Mouse (Mus musculus): Measurements from ENCODE around the gene Pwwp2b. TPM values are rescaled to one million over a fixed set of nuclear protein-coding genes. Genes with fewer than 3 reads are reported as not detected.
A peak's percentile ranks its signal among the peaks of the same experiment; 100 is the strongest.

Gene Pwwp2b
- polyA plus RNA-seq, 1 experiment from 2014 or later: 4.4 TPM

DNA sequence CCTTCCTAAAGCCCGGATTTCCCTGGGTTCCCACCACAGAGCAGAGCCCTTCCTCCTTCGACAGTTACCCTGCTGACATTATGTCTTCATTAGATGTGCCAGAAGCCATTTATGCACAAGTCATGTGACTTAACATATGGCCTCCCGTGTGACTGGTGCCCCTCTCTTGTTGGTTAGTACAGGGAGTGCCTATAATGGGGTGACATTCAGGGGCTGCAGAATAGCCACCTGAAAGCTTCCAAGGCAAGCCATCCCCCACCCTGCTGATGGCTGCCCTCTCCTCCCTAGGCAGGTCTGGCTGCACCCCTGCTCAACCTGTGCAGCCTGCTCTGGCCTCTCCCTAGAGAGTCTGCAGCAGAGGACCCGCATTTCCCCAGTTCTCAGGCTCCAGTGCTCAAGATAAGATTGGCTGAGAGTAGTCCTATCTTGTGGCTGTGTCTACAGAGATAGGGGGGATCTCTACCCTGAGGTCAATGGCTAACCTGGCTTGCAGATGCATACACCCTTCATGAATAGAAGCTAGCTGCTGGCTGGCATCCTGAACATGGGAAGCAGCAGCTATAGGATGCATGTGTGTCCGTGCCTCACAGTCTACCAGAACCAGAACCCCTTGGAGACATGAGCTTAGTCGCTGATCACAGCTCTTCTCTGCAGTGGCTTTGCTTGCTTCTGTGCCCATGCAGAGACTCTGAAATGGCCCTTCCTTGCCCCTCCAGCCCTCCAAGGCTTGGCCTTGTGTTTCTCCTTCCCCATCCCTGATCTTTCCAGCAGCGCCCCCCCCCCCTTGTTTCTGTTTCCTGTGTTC is 1.3 kb downstream of the Pwwp2b start:
- Histone ChIP-seq H3K27me3 (ENCODE audit: control insufficient read depth, insufficient read depth, low read length) (peaks cover 20% of the 10 kb centered on the region; the same call in 1 of the 2 replicates), H3K4me2 (replicated peaks; ENCODE audit: low read depth, low read length) (peak overlapping the region; percentile 95), H3K9me3 (ENCODE audit: control insufficient read depth, low read length) (no peaks in the 10 kb centered on the region), H3K9ac (ENCODE audit: low read depth, low read length) (no peak overlapping the region), H3K4me1 (replicated peaks; ENCODE audit: control insufficient read depth, insufficient read depth, low read length) (peaks cover 13% of the 10 kb centered on the region), H3K27ac (ENCODE audit: low read depth, low read length) (no peak overlapping the region), H3K36me3 (ENCODE audit: control insufficient read depth, insufficient read depth, low read length) (no peaks in the 10 kb centered on the region), H3K4me3 (ENCODE audit: low read depth, low read length) (no peak overlapping the region)
- peak; percentile 5 for DNase-seq (ENCODE audit: low spot score)
- peak; percentile 17; the same call in 1 of the 2 replicates for ATAC-seq (ENCODE audit: low FRiP score)
- WGBS: 42% methylated on average over 7 of the region's 7 CpGs

DNA sequence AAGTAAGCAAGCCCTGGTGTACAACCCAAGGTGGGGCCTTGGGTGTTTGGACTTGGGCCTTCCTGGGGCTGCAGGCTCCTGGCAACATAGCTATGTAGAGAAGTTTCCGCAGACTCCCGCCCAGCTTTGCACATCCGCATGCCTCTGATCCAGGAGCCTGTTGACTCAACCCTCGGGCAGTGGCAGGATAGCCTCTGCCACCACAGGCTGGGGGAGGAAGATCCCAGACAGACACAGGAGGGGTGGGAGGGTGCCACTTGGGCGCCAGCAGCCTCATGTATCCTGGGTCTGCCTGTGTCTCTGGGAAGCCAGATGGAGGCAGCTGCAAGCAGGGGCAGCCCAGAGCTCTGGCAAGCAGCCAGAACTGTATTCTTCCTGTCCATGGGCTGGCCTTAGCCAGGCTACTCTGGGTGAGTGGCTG is 3.6 kb downstream of the Pwwp2b start:
- H3K9ac ChIP-seq (ENCODE audit: low read depth, low read length): no peak overlapping the region
- no peak overlapping the region for H3K4me3 ChIP-seq (ENCODE audit: low read depth, low read length)
- DNase-seq (ENCODE audit: low spot score): peak; percentile 32
- no peaks in the 10 kb centered on the region for H3K9me3 ChIP-seq (ENCODE audit: control insufficient read depth, low read length)
- no peak overlapping the region for H3K4me2 ChIP-seq (replicated peaks; ENCODE audit: low read depth, low read length)
- WGBS: 84% methylated on average over 5 of the region's 5 CpGs
- H3K27ac ChIP-seq (ENCODE audit: low read depth, low read length): no peak overlapping the region
- no peaks in the 10 kb centered on the region for H3K36me3 ChIP-seq (ENCODE audit: control insufficient read depth, insufficient read depth, low read length)
- peaks cover 15% of the 10 kb centered on the region; the same call in 1 of the 2 replicates for H3K27me3 ChIP-seq (ENCODE audit: control insufficient read depth, insufficient read depth, low read length)
- peaks cover 13% of the 10 kb centered on the region for H3K4me1 ChIP-seq (replicated peaks; ENCODE audit: control insufficient read depth, insufficient read depth, low read length)
- no peak for ATAC-seq (ENCODE audit: low FRiP score)

DNA sequence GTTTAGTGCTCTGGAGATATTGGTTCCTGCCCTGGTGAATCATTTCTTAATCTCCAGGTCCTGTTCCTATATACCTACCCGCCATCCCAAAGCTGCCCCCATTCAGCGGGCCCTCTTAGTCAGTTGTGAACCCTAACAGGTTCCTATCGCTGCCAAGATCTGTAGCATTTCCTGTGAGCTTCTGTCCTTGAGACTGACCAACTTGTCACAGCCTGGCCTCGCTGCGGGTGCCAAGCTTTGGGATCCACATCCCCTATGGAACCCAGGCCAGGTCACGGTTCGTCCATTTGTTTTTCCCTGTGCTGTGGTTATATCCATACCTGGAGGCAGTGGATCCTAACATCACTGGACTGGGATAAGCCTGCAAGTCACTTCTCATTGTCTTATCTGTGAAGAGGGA is 4.3 kb downstream of the Pwwp2b start:
- no peak overlapping the region for H3K4me3 ChIP-seq (ENCODE audit: low read depth, low read length)
- H3K4me1 ChIP-seq (replicated peaks; ENCODE audit: control insufficient read depth, insufficient read depth, low read length): peaks cover 8% of the 10 kb centered on the region
- H3K9me3 ChIP-seq (ENCODE audit: control insufficient read depth, low read length): no peaks in the 10 kb centered on the region
- WGBS: 92% methylated on average over 7 of the region's 7 CpGs
- ATAC-seq (ENCODE audit: low FRiP score) (no peak), DNase-seq (ENCODE audit: low spot score) (no peak)
- H3K36me3 ChIP-seq (ENCODE audit: control insufficient read depth, insufficient read depth, low read length): no peaks in the 10 kb centered on the region
- H3K27me3 ChIP-seq (ENCODE audit: control insufficient read depth, insufficient read depth, low read length): peaks cover 11% of the 10 kb centered on the region; the same call in 1 of the 2 replicates
- H3K4me2 ChIP-seq (replicated peaks; ENCODE audit: low read depth, low read length): no peak overlapping the region
- H3K9ac ChIP-seq (ENCODE audit: low read depth, low read length): no peak overlapping the region
- H3K27ac ChIP-seq (ENCODE audit: low read depth, low read length): no peak overlapping the region

DNA sequence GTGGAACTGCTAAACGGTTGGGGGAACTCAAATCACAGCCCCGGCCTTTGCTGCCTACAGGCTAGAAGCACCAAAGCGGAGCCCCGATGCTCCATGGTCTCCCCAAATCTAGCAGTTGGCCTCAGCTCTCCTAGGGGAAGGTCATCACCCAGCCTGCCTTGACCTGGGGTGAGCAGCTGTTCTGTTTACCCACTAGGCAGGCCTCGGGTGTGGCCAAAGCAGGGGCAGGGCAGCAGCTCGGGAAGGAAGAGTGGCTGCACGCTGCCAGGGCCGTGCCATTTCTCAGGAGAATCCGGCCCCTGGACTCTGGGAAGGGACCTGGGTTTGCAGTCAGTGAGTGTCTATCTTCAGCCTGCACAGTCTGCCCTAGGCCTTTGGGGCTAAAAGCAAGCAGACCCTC is 4.7 kb downstream of the Pwwp2b start:
- ATAC-seq (ENCODE audit: low FRiP score): no peak
- H3K4me3 ChIP-seq (ENCODE audit: low read depth, low read length): no peak overlapping the region
- no peaks in the 10 kb centered on the region for H3K9me3 ChIP-seq (ENCODE audit: control insufficient read depth, low read length)
- WGBS: 79% methylated on average over 9 of the region's 9 CpGs
- H3K9ac ChIP-seq (ENCODE audit: low read depth, low read length): no peak overlapping the region
- peaks cover 7% of the 10 kb centered on the region for H3K4me1 ChIP-seq (replicated peaks; ENCODE audit: control insufficient read depth, insufficient read depth, low read length)
- H3K27ac ChIP-seq (ENCODE audit: low read depth, low read length): no peak overlapping the region
- DNase-seq (ENCODE audit: low spot score): no peak
- H3K27me3 ChIP-seq (ENCODE audit: control insufficient read depth, insufficient read depth, low read length): peaks cover 11% of the 10 kb centered on the region; the same call in 1 of the 2 replicates
- no peak overlapping the region for H3K4me2 ChIP-seq (replicated peaks; ENCODE audit: low read depth, low read length)
- no peaks in the 10 kb centered on the region for H3K36me3 ChIP-seq (ENCODE audit: control insufficient read depth, insufficient read depth, low read length)

DNA sequence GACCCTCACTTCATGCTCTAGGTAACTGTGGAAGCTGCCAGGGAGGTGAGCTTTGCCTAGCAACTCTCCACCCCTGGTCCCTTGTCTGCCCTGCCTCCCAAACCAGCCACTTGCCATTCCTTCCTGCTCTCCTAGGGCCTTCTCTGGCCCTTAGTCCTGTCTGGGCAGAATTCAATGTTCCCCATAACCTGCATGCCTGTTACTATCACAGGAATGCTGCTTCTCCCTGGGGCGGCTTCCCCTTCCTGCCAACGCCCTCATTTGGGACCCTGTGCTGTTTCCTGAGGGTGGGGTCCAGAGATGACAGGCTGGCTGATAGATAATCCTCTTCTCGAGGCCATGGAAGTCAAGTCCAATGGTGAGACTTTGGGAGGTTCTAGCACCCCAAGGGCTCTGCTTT is 5.2 kb downstream of the Pwwp2b start:
- Histone ChIP-seq H3K4me3 (ENCODE audit: low read depth, low read length) (no peak overlapping the region), H3K27ac (ENCODE audit: low read depth, low read length) (no peak overlapping the region), H3K9ac (ENCODE audit: low read depth, low read length) (no peak overlapping the region), H3K4me2 (replicated peaks; ENCODE audit: low read depth, low read length) (no peak overlapping the region), H3K9me3 (ENCODE audit: control insufficient read depth, low read length) (no peaks in the 10 kb centered on the region), H3K36me3 (ENCODE audit: control insufficient read depth, insufficient read depth, low read length) (no peaks in the 10 kb centered on the region), H3K27me3 (ENCODE audit: control insufficient read depth, insufficient read depth, low read length) (peaks cover 11% of the 10 kb centered on the region; the same call in 1 of the 2 replicates), H3K4me1 (replicated peaks; ENCODE audit: control insufficient read depth, insufficient read depth, low read length) (peaks cover 7% of the 10 kb centered on the region)
- DNase-seq (ENCODE audit: low spot score) (no peak), ATAC-seq (ENCODE audit: low FRiP score) (no peak)
- whole genome bisulfite sequencing: 84% methylated on average over 3 of the region's 3 CpGs

DNA sequence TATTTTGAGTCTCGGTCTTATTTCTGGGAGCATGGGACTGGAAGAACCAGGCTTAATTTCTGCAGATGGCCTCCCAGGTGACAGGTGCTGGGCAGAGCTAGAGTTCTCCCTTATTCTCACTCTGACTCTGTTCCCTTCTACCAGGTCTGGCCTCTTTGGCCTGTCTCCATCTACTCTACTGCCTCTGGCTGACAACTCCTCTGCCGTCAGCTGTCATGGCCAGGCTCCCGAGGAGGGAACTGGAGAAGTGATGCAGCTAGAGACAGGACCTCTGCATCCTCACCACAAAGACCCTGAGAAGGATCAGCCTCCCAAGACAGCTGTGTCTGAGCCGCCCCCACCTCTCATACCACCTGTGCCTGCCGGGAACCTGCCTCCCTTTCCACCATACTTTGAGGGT is 6.3 kb downstream of the Pwwp2b start:
- H3K9ac ChIP-seq (ENCODE audit: low read depth, low read length): no peak overlapping the region
- H3K4me2 ChIP-seq (replicated peaks; ENCODE audit: low read depth, low read length): no peak overlapping the region
- no peaks in the 10 kb centered on the region for H3K9me3 ChIP-seq (ENCODE audit: control insufficient read depth, low read length)
- H3K4me3 ChIP-seq (ENCODE audit: low read depth, low read length): no peak overlapping the region
- 0 out of 2 replicates have a peak, but pooled peaks cover 5% of the 10 kb centered on the region for H3K27me3 ChIP-seq (ENCODE audit: control insufficient read depth, insufficient read depth, low read length)
- WGBS: 80% methylated on average over 5 of the region's 5 CpGs
- no peaks in the 10 kb centered on the region; the same call in 1 of the 2 replicates for H3K4me1 ChIP-seq (replicated peaks; ENCODE audit: control insufficient read depth, insufficient read depth, low read length)
- H3K36me3 ChIP-seq (ENCODE audit: control insufficient read depth, insufficient read depth, low read length): no peaks in the 10 kb centered on the region
- ATAC-seq (ENCODE audit: low FRiP score): no peak
- DNase-seq (ENCODE audit: low spot score): no peak
- no peak overlapping the region for H3K27ac ChIP-seq (ENCODE audit: low read depth, low read length)

DNA sequence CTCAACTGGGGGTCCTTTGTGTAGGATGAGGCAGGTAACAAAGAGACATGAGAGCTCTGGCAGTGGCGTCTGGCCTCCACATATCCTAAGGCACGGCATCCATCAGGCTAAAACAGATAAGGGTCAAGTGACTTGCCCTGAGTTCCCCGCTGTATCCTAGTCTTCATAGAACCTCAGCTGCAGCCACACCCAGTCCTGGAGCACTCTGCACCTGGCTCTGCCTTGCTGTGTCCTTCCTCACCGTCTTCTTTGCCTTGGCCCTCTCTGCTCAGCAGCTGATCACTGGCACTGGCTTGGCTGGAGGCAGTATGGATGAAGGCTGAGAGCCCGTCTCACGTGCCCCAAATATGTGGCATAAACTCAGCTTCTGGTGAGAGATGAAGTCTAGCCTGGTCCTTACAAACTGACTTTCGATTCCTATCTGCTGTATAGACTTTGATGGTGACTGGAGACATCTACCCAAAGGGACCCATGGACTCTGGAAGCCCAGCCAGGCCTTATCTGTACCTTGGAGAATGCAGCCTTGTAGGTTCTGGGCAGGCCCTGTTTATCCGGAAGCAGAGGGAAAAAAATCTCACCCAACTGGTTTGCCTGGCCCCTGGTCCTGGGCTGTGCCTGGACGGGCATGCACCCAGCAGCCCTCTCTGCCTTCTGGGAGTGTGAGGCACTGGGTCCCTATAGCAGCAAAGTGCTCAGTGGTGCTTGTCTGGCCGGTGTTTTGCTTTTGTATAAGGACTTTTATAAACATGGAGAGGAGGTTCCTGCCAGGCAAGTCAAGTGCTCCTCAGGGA is 9.7 kb downstream of the Pwwp2b start:
- WGBS: 73% methylated on average over 10 of the region's 10 CpGs
- ATAC-seq (ENCODE audit: low FRiP score) (no peak), DNase-seq (ENCODE audit: low spot score) (no peak)
- Histone ChIP-seq H3K27ac (ENCODE audit: low read depth, low read length) (no peak overlapping the region), H3K4me1 (replicated peaks; ENCODE audit: control insufficient read depth, insufficient read depth, low read length) (no peaks in the 10 kb centered on the region), H3K4me3 (ENCODE audit: low read depth, low read length) (no peak overlapping the region), H3K4me2 (replicated peaks; ENCODE audit: low read depth, low read length) (no peak overlapping the region), H3K27me3 (ENCODE audit: control insufficient read depth, insufficient read depth, low read length) (no peaks in the 10 kb centered on the region), H3K36me3 (ENCODE audit: control insufficient read depth, insufficient read depth, low read length) (no peaks in the 10 kb centered on the region), H3K9ac (ENCODE audit: low read depth, low read length) (no peak overlapping the region), H3K9me3 (ENCODE audit: control insufficient read depth, low read length) (no peaks in the 10 kb centered on the region)

DNA sequence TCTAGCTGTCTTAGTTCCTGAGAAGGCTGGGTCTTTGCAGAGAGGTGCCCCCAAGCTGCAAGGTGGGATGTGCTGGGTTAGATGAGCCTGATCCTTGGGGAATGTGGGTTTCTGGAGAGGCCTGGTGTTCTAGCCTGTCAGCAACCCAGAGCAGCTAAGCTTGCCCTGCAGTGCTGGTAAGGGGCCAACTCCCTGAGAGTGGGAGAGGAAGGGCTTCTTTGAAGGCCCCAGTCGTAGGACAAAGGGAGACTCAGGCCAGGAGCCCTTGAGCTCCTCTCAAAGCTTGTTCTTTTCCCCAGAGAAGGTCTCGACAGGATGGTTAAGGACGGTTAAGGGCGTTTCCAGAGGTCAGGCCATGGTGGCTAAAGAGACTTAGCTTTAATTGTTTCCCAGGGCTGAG is 16.1 kb downstream of the Pwwp2b start:
- 48% methylated on average over 4 of the region's 4 CpGs for WGBS
- DNase-seq (ENCODE audit: low spot score) (no peak), ATAC-seq (ENCODE audit: low FRiP score) (no peak)
- Histone ChIP-seq H3K27me3 (ENCODE audit: control insufficient read depth, insufficient read depth, low read length) (no peaks in the 10 kb centered on the region), H3K36me3 (ENCODE audit: control insufficient read depth, insufficient read depth, low read length) (no peaks in the 10 kb centered on the region), H3K27ac (ENCODE audit: low read depth, low read length) (no peak overlapping the region), H3K4me1 (replicated peaks; ENCODE audit: control insufficient read depth, insufficient read depth, low read length) (no peaks in the 10 kb centered on the region), H3K4me2 (replicated peaks; ENCODE audit: low read depth, low read length) (no peak overlapping the region), H3K9me3 (ENCODE audit: control insufficient read depth, low read length) (no peaks in the 10 kb centered on the region), H3K4me3 (ENCODE audit: low read depth, low read length) (no peak overlapping the region), H3K9ac (ENCODE audit: low read depth, low read length) (no peak overlapping the region)
